Mouse (Mus musculus) lung, postnatal 25 days (tissue): ENCODE data around the gene Fbxw8.

ENCODE experiments used
- DNase-seq: peaks from one replicate; pipeline ENCODE4 v3.0.0; 2022; ENCODE audit warnings: low spot score

Fbxw8 gene

DNA sequence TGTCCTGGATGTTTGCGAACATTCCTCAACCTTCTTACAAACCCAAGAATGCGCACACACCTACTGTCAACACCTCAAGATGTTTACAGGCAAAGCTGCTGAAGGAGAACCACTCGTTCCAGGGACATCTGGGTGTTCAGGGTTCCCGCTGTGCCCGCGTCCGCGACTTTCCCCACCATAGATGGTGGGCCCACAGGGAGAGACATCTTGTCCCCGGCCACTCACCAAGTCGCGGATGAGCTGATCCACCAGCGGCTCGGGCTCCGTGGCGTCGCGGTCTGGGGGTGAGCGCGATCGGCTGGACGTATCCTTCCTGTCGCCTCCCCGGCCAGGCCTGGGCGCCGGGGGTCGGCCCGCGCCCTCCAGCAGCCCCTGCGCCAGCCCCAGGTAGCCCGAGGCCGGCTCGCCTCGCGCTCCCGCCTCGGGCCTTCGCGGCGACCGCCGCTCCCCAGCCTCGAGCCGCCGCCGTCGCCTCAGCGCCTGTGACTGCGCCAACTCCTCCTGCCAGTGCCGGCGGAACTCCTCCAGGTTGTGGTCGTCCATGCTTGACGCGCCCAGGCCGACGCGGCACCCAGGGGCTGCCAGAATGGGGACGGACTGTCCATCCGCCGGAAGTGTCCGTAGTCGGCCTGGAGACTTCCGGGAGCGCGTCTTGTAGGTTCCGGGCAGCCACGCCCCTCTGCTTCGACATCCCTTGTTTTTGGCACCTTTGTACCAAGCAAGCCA, at the start of gene Fbxw8:
Gene Fbxw8 (minus strand): TSS at position 626 of the 726 bp plus-strand sequence.
- peak; percentile 88 for DNase-seq

DNA sequence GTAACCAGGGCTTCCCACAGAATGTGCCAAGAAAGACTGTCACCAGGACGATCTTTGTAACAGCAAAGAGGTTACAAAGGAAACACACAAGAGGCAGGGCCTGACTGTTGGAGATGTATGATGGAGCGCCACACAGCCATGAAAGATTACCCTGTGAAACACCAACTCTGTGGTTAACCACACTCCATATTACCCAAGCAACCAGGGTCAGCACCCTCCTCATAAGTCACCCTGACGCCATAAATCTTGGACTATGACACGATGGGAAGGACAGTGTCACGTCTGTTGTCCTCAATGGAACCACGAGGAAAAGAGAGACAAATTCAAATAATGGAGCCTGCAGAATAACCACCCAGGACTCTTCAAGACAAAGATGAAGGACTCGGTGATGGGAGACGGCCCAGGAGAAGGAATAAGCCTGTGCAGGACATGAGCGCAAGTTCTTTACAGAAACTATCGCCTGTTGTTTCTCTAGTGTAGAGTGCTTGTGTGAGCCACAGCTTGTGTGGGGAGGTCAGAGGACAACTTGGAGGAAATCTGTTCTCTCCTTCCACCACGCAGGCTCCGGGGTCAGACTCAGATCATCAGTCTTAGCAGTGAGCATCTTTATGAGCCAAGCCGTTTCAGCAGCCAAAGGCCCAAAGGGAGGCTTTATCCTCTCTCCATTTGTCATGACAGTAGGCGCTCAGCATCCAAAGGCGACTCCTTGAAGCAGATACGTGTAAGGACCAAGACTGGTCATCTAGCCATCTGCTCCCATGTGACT, 49.6 kb upstream of the Fbxw8 start:
- no peak for DNase-seq

DNA sequence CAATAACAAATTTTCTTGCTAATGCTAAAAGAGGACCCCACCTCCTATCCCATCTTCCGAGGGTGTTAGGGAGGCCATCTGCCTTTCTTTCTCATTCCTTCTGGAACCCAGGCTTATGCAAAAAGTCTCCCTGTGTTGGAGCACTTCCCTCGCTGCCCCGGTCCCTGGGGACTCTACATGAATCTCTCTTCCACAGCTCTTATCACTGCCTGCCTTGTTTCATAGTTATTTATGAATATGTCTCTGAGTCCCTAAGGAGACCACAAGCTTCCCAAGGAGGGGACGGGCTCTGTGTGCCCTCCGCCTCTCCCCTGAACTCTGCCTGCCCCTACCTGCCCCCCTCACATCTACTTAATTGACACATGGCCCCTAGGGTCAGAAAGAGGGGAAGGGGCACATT, 44.4 kb upstream of the Fbxw8 start:
- no peak for DNase-seq

DNA sequence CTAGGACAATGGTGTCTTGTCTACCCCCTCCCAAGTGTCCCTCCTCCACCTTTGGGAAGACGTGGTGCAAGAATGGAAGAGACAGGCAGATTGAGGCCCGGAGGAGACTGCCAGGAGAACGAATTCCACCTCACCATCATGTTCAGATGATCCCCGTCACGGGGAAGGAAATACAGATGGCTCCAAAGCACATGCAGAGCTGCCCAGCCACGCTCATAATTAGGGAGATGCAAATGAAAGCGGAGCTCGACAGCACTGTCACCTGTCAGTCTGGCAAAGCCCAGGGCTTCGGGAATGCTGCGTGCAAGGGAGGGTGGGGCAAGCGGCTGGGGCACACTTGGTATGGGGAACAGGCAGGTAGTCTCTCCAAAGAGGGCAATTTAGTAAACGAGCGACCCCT, 42.2 kb upstream of the Fbxw8 start:
- DNase-seq: no peak

DNA sequence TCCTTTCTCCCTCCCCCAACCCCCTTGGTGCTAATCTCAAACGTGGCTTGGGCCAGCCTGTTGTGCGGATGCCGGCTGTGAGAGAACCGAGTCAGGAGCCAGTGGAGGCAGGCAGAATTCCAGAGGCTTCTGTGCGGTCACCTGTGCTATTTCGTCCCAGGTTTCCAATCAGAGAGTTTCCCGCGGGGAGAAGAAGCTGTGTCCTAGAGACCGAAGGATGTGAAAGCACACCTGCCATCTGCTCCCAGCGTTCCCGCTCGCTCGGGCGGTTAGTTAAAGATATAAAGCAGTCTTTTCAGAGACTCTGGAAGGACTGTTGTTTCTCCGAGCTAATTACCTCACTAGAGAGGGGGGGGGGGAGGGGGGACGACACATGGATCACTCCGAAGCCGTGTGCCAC, 37.0 kb upstream of the Fbxw8 start:
- DNase-seq: no peak

DNA sequence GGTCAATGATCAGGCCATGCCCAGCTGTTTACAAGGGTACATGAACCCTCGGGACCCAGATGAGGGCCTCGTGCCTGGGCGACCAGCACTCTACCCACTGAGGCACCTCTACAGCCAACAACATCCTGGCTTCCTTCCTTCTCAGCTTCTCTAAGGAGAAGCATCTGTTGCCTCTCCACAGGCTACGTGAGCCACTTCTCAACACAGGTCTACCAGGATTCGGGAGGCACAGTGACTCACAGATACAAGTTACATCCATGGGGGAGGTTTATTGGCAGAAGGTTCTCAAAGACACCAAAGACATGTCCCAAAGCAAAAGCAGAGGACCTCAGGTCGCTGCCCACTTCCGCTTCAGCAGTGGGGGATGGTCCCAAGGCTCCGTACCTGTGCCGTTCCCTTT, 35.2 kb upstream of the Fbxw8 start:
- no peak for DNase-seq

DNA sequence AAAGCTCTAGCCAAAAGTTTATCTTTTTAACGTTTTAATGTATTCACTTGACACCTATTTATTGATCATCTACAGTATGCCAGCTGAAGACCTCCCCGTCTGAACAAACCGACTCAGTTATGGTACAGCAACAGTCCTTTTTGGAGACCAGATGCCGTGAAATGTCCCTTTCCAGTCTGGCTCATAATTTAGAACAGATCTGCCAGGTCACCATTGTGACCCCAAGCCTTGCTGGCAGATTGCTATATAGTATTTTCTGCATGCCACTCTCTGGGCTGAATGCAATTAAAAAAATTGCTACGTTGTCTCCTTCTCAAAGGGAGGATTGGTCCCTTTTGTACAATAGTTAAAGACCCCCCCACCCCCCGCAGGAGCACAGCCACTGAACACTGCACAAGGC, 33.1 kb upstream of the Fbxw8 start:
- no peak for DNase-seq

DNA sequence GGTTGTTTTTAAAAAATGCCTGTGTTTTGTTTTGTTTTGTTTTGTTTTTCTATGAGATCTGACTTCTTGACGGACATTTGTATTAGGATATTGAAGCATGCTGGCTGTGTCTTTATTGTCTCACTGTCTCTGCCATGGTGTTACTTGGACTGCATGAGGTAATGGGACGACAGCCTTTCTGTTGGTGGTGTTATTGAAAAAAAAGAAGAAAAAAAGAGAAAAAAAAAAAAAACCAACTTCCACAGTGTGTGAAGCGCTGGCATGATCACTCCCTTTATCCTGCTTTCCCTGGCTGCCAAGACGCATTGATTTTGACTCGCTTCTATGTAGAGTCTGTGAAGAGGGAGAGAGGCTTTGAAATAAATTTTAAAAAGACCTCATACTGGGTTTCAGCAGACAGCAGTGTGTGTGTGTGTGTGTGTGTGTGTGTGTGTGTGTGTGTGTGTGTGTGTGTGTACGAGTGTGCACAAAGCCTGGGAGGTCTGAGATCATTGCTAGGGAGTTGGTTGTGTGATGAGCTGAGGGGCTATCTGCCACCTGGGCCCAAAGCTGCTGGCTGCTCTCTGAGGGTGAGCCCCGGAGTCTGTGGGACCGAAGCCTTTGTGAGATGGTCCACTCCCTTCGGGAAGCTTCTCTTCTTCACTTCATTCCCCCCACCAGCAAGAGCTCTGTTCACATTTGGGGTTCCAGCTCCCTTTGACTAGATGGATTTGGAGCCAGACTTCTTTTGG, 31.8 kb upstream of the Fbxw8 start:
- no peak for DNase-seq

DNA sequence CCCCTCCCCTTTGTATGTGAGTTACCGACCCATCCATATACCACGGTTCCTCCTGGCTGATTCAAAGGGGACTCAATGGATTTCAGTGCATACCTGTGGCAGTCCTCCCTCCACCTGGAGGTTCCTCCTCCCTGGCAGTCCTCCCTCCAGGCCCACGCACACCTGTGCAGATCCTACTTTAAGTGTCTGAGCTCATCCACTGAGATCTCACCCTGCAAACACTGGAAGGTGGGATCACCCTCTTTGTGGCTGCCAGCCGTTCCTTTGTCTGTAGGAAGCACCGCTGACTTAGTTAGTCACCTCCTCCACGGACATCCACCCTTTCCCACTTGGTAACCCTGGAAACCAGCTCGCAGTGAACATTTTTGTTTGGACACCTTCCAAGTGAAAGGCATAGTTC, 22.4 kb upstream of the Fbxw8 start:
- no peak for DNase-seq

DNA sequence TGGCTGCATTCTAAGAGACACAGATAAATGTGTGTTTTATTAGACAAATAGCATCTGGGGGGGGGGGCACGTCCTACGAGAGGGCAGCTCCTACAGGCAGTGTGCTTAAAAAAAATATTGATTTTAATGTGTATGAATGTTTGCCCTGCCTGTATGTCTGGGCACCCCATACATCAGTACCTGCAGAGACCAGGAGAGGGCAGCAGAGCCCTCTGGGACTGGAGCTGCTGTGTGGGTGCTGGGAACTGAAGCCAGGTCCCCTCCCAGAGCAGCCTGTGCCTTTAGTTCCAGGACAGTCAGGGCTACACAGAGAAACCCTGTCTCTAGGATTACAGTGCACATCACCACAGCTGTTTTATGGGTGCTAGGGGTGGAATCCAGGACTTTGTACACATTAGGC, 19.9 kb upstream of the Fbxw8 start:
- no peak for DNase-seq

DNA sequence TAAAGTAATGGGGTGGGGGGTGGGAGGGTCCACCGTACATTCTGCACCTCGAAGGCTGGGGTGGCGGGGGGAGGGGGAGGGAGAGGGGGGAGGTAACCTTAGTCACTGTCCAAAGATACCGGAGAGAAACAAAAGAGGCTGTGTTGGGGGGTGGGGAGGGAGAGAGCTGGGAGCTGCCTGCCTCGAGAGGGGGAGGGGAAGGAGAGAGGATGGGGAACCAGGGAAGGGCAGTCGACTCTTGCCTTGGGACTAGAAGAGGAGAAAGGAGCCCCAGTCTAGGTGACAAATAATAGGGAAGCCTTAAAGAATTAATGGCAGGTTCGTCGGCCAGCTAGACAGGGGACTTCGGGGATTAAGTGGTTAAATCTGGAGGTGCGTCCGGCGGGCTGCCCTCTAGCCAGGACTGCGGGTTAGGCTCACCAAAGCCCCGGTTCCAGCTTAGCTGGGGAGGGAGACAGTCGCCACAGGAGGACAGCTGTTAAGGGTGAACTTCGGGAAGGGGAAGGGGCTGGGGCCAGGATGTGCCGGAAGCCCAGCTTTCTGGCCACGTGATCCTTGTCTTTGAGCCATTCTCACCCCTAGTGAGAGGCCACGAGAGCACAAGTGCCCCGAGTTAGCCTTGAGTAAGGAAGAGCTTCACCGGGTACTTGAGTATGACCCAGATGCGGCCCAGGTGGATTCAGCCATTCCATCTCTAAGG, 19.2 kb upstream of the Fbxw8 start:
- DNase-seq: no peak

DNA sequence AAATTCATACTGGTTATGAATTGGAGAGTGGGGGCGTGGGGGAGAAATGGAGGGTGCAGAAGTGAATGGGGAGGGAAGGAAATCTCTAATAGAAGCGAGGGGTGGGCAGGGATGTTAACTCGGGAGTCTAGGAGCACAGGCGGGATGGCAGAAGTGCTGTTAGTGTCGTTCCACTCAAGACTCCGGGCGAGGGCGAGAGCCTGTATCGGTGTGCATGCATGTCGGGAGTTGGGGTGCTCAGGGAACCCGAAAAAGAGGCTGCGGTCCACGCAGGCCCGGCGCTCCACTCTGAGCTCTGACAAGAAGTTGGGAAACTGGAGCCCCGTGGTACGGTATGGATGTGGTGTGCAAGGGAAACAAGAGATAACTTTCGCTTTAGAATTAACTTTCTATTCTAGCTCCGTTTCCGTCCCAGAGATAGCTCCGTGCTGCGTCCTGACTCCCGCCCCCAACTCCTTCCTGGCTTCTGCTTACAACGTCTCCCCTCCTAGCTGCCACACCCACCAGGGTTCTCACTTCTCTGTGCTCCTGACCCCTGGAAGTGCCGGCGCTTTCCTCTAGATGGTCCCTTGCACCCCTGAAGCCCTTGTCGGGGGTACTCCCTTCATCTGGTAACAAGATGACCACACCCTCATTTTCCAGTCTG, 16.9 kb upstream of the Fbxw8 start:
- no peak for DNase-seq

DNA sequence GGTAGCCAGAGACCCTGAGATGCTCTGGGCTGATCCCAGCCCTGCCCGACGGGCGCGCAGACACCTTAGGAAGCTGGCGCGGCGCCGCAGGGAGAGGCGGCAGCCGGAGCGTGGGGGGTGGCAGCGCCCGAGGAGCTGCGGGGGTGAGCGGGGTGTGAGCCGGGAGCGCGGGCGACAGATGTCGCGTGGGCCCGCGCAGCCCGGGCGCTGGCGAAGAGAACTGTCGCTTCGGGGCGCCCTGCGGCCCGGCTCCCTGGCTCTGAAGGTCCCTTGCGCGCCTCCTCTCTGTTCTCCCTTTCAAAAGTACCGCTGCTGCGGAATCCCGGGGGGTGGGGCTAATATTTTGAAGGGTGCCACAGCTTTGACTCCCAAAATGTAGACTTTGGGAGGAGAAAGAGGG, 16.4 kb upstream of the Fbxw8 start:
- no peak for DNase-seq

DNA sequence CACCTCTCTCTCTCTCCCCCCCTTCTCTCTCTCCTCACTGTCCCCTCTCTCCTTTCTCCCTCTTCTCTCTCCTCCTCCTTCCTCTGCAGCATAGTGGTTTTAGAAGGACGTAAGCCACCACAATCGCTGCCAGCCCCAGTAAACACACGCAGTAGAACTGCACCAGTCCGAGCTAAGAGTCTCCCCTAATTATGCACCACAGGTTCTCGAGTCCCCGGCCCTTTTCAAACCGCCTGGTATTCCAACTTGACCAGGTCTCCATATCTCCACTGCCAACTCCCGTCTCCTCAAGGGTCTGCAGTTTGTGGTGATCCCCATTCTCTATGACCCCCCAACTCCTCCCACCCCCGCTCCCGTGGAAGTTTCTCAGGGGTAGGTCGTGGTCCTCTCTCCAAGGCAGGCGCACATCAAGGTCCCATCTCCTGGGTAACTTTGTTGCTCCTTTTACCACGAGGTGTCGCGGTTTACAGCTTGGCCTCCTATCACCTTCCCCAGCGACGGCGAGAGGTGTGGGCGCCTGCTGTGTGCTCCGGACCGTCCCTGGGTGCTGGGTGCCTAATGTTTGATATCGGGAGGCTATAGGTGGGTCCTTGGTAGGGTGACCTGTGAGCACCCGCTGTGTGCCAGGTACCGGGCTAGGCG, 15.7 kb upstream of the Fbxw8 start:
- no peak for DNase-seq

DNA sequence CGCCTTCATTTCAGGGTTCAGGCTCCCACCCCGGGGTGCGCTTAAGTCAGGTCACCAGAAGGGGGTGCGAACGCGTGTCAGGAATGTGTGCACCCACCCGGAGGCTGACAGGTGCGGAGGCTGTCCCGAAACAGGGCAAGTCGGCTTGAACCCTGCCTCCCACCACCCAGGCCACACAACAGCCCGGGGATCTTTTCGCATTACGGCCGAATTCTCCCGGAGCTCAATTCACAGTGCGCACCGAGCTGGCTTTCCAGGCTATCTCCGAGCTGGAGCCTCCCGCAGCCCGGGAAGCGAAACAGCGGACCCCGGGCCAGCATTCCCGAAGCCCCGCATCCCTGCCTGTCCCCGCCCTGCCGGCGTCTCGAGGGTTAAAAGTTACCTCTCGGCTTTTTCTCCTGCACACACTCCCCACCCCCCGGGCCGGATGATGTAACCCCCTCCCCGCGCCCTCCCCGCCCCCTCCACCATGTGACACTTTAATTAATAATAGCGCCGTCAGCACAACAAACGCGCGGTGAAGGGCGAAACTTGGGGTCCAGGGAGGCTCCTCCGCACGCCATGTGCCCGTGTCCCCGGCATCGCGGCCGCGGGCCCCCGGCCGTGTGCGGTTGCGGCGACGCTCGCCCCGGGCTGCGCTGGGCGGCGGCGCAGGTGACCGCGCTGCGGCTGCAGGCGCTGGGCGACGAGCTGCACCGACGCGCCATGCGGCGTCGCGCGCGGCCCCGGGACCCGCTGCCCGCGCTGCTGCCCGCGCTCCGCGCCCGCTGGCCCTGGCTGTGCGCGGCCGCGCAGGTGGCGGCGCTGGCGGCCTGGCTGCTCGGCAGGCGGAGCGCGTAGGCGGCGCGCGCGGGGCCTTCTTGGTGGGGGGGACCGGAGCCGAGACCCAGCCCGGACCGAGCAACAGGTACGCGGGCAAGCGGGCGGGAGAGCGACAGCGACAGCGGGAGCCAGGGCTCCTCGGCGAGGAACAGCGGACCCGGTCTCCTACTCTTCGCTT, 14.3 kb upstream of the Fbxw8 start:
- no peak for DNase-seq

DNA sequence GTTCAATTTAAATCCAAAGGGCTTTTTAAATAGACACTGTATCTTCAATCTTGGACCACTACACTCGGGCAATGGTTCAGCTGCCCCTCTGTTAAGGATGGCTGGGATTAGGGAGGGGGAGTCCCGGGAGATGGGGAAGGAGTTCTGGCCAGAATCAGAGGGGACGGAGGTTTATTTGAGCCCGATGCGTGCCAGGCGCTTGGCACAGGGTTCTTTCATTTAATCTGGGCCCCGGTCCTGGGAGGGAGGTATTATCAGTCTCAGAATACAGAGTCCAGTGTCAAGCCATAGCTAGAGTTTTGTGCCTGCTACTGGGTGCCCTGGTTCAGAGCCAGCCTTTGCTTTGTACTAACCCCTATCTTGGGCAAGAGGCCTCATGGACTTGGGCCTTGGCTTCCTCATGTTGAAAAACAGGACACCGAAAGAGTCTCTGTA, 12.3 kb upstream of the Fbxw8 start:
- DNase-seq: no peak

DNA sequence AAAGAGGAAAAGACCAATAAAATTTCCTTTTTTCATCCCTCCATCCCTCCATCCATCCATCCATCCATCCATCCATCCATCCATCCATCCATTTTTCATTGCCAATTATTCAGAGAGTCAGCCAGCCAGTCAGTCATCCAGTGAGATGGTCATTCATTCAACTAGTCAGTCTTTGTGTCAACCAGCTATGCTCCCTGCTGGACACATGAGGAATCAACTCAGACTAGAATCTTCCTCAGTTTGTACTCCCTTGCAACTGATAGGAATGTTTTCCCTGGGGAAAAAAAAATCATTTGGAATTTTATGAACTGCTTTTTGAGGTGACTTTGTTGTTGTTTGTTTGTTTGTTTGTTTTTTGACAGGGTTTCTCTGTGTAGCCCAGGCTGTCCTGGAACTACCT, 10.2 kb upstream of the Fbxw8 start:
- DNase-seq: no peak

DNA sequence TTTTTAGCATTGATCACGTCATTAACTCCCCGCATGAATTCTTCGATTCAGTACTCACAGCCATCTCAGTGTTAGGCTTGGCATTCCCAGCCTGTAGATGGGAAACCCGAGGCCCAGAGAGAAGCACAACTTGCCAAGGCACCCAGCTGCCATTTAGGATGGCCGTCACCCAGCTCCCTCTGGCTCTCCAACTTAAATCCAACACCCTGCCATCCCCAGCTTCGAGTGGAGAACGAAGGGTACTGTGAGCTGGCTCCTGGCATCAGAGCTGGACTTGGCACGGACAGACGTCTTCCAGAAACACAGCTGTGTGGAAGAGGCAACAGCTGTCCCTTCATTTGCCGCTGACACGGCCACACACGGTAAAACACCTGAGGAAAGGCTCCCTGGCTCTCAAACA, 9.3 kb upstream of the Fbxw8 start, which contains the start of gene Hrk:
Gene Hrk (plus strand): TSS at position 68 of the 400 bp plus-strand sequence.
- no peak for DNase-seq

DNA sequence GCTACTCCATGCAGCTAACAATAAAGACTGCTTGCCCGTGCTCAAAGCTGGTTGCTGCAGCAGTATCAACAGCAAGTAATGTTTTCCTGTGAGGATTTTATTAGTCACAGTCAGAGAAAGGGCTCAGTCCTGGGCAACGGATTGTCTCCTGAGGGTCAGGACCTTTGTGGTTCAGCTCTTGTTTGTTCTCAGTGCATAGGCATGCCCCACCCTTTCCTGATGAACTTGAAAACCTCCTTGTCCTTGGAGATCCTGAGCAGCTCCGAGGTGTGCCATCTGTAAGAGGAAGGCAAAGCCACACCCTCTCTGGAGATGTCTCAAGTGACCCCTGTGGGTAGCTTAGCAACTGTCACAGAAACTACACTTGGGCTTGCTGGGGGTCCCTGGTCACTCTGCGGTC, 5.4 kb upstream of the Fbxw8 start:
- peak; percentile 37 for DNase-seq

DNA sequence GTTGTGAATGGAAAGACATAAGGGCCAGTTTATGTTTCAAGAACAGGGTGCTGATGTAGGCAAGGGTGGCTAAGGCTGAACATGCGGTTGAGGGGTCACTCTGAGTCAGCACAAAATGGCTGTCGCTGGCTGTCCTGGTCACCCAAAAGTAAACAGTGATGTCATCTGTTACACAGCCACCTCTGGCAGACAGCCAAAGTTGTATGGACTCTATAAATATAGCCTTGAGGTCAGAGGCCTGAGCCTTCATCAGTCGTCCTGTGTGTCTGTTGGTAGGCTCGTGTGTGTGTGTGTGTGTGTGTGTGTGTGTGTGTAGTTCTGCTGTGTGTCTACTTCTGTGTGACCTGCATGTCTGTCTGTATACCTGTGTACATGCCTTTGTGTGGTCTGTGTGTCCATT, 1.7 kb upstream of the Fbxw8 start:
- DNase-seq: no peak
